Mouse (Mus musculus) embryonic stem cell, embryonic (primary cell): ENCODE results near the gene Gmip.

ENCODE experiments used
- CTCF ChIA-PET, 4 experiments: fragments of 300-600 bp in 2 of 4; fragments of 350-600 bp in 2 of 4; sonication (Branson Sonifier 250); formaldehyde crosslinking; loops; one replicate each; lab custom pipeline; 2022; ENCODE audit warnings: inconsistent platforms in 2 of 4; lab: Charles Lee
- POLR2A ChIA-PET, 4 experiments: fragments of 300-600 bp in 2 of 4; fragments of 350-600 bp in 2 of 4; sonication (Branson Sonifier 250); formaldehyde crosslinking; loops; one replicate each; lab custom pipeline; 2022; ENCODE audit warnings: antibody characterized with exemption in 4 of 4, inconsistent platforms in 1 of 4; lab: Charles Lee

Gmip gene

GRCm38 (mm10) chr8:69808094-69808863 is at the start of gene Gmip:
Gmip (plus strand) TSS chr8:69808679.
- CTCF ChIA-PET = interaction anchor here in 1 of 4 experiments (1.0 kb wide), 1 partner anchor 9 kb away, joined by 6 read pairs; no protein-coding TSS in a partner anchor
- POLR2A ChIA-PET = interaction anchor here in 3 of 4 experiments (0.6 to 2.9 kb wide), 29 partner anchors 9 to 345 kb away, joined by 3 to 19 read pairs (median 3); partner anchors contain the start of genes Gm20422 (in 3 of the 3), Lpar2 (in 3 of the 3), Zfp868 (in 3 of the 3) and Pbx4 (in 2 of the 3)

- ChIA-PET CTCF (no interaction called here), POLR2A (interaction anchor here in 3 of 4 experiments (0.6 to 8.6 kb wide), 17 partner anchors 8 to 107 kb away, joined by 3 to 65 read pairs (median 6); partner anchors contain the start of genes Zfp963 (in 3 of the 3), Gm20422 (in 2 of the 3), Atp13a1 (in 1 of the 3) and Zfp866 (in 1 of the 3))
These were observed 46.5 kb upstream of the Gmip start for GRCm38 (mm10) chr8:69761814-69762445.

GRCm38 (mm10) chr8:69771221-69771620 is 37.3 kb upstream of the Gmip start:
- CTCF ChIA-PET = interaction anchor here in 1 of 4 experiments (0.7 kb wide), 1 partner anchor 19 kb away, joined by 3 read pairs; no protein-coding TSS in a partner anchor

GRCm38 (mm10) chr8:69772106-69772505 is 36.4 kb upstream of the Gmip start:
- ChIA-PET CTCF (interaction anchor here in 1 of 4 experiments (0.5 kb wide), 1 partner anchor 665 kb away, joined by 10 read pairs; no protein-coding TSS in a partner anchor), POLR2A (interaction anchor here in 3 of 4 experiments (0.6 to 6.7 kb wide), 16 partner anchors 11 to 400 kb away, joined by 3 to 65 read pairs (median 3); partner anchors contain the start of genes Zfp963 (in 3 of the 3), Atp13a1 (in 1 of the 3), Gmip (in 1 of the 3) and Pbx4 (in 1 of the 3))

More at GRCm38 (mm10) chr8:69771221-69771620, 37.3 kb upstream of the Gmip start:
- POLR2A ChIA-PET = interaction anchor here in 3 of 4 experiments (0.7 to 6.7 kb wide), 16 partner anchors 10 to 682 kb away, joined by 3 to 65 read pairs (median 4); partner anchors contain the start of genes Zfp963 (in 3 of the 3), Atp13a1 (in 1 of the 3), Gmip (in 1 of the 3) and Pbx4 (in 1 of the 3)

- ChIA-PET POLR2A (interaction anchor here (0.6 to 6.7 kb wide), 56 partner anchors 8 to 1928 kb away, joined by 3 to 65 read pairs (median 4); partner anchors contain the start of genes Zfp963 (in 4 of the 4), Atp13a1 (in 3 of the 4), Gmip (in 3 of the 4) and Lpar2 (in 3 of the 4)), CTCF (interaction anchor here in 2 of 4 experiments (0.6 to 1.0 kb wide), 3 partner anchors 17 to 392 kb away, joined by 3 to 4 read pairs (median 3); partner anchors contain the start of gene Zfp868 (in 1 of the 2))
These were observed 33.9 kb upstream of the Gmip start, which contains the start of gene Gm20422 for GRCm38 (mm10) chr8:69774503-69775148. Gm20422 (minus strand) TSS chr8:69774886.

GRCm38 (mm10) chr8:69775149-69775534 is 33.3 kb upstream of the Gmip start:
- ChIA-PET POLR2A (interaction anchor here (0.6 to 6.7 kb wide), 52 partner anchors 9 to 437 kb away, joined by 3 to 65 read pairs (median 4); partner anchors contain the start of genes Zfp963 (in 4 of the 4), Atp13a1 (in 3 of the 4), Lpar2 (in 3 of the 4) and Zfp866 (in 3 of the 4)), CTCF (interaction anchor here in 1 of 4 experiments (1.0 kb wide), 1 partner anchor 150 kb away, joined by 4 read pairs; the partner anchor contains the start of gene Zfp868)

GRCm38 (mm10) chr8:69777111-69777510 is 31.4 kb upstream of the Gmip start:
- POLR2A ChIA-PET = interaction anchor here in 3 of 4 experiments (0.5 to 3.8 kb wide), 36 partner anchors 10 to 1931 kb away, joined by 3 to 23 read pairs (median 4); partner anchors contain the start of genes Zfp868 (in 3 of the 3), Zfp963 (in 3 of the 3), Atp13a1 (in 2 of the 3) and Zfp866 (in 2 of the 3)
- CTCF ChIA-PET = interaction anchor here in 2 of 4 experiments (0.6 to 1.2 kb wide), 3 partner anchors 16 to 1459 kb away, joined by 3 to 4 read pairs (median 4); no protein-coding TSS in a partner anchor

GRCm38 (mm10) chr8:69789105-69789504 is 19.4 kb upstream of the Gmip start:
- ChIA-PET CTCF (no interaction called here), POLR2A (interaction anchor here in 2 of 4 experiments (0.9 to 2.4 kb wide), 3 partner anchors 12 to 20 kb away, joined by 3 to 9 read pairs (median 3); partner anchors contain the start of genes Gm20422 (in 1 of the 2) and Gmip (in 1 of the 2))

- POLR2A ChIA-PET = interaction anchor here (0.9 to 2.8 kb wide), 8 partner anchors 8 to 651 kb away, joined by 3 to 22 read pairs (median 7); partner anchors contain the start of genes Gm20422 (in 2 of the 4), Gmip (in 1 of the 4), Zfp868 (in 1 of the 4) and Zfp963 (in 1 of the 4)
- CTCF ChIA-PET = no interaction called here
These were observed 18.7 kb upstream of the Gmip start for GRCm38 (mm10) chr8:69789731-69790130.

GRCm38 (mm10) chr8:69790364-69790763 is 18.1 kb upstream of the Gmip start:
- CTCF ChIA-PET = no interaction called here
- POLR2A ChIA-PET = interaction anchor here (0.6 to 6.0 kb wide), 34 partner anchors 9 to 652 kb away, joined by 3 to 30 read pairs (median 6); partner anchors contain the start of genes Gm20422 (in 3 of the 4), Zfp868 (in 3 of the 4), Zfp963 (in 3 of the 4) and Lpar2 (in 2 of the 4)

GRCm38 (mm10) chr8:69790773-69791367 is 17.6 kb upstream of the Gmip start, which contains the start of the genes Atp13a1 and Zfp866:
Atp13a1 (plus strand) TSS chr8:69791163.
Zfp866 (minus strand) TSS chr8:69791178.
- ChIA-PET CTCF (no interaction called here), POLR2A (interaction anchor here (0.6 to 6.0 kb wide), 43 partner anchors 9 to 652 kb away, joined by 3 to 30 read pairs (median 5); partner anchors contain the start of genes Gm20422 (in 3 of the 4), Zfp868 (in 3 of the 4), Zfp963 (in 3 of the 4) and Gmip (in 2 of the 4))

GRCm38 (mm10) chr8:69791415-69792068 is 16.9 kb upstream of the Gmip start:
- CTCF ChIA-PET = interaction anchor here in 2 of 4 experiments (0.7 to 0.8 kb wide), 2 partner anchors 17 to 166 kb away, joined by 3 read pairs; partner anchors contain the start of genes Gm20422 (in 1 of the 2) and Zfp868 (in 1 of the 2)
- POLR2A ChIA-PET = interaction anchor here (0.6 to 6.0 kb wide), 46 partner anchors 10 to 845 kb away, joined by 3 to 30 read pairs (median 6); partner anchors contain the start of genes Gm20422 (in 3 of the 4), Gmip (in 3 of the 4), Zfp868 (in 3 of the 4) and Zfp963 (in 3 of the 4)

GRCm38 (mm10) chr8:69793666-69794065 is 14.8 kb upstream of the Gmip start:
- POLR2A ChIA-PET = interaction anchor here in 2 of 4 experiments (0.8 to 6.0 kb wide), 16 partner anchors 9 to 486 kb away, joined by 3 to 30 read pairs (median 4); partner anchors contain the start of genes Gm20422 (in 2 of the 2), Gmip (in 2 of the 2), Zfp868 (in 1 of the 2) and Zfp963 (in 1 of the 2)

GRCm38 (mm10) chr8:69794096-69794495 is 14.4 kb upstream of the Gmip start:
- CTCF ChIA-PET = no interaction called here
- POLR2A ChIA-PET = interaction anchor here in 3 of 4 experiments (0.6 to 6.0 kb wide), 12 partner anchors 15 to 897 kb away, joined by 3 to 30 read pairs (median 5); partner anchors contain the start of genes Gm20422 (in 2 of the 3), Gmip (in 1 of the 3), Lpar2 (in 1 of the 3) and Zfp868 (in 1 of the 3)

More at GRCm38 (mm10) chr8:69793666-69794065, 14.8 kb upstream of the Gmip start:
- CTCF ChIA-PET = interaction anchor here in 1 of 4 experiments (1.1 to 1.2 kb wide), 2 partner anchors 16 to 67 kb away, joined by 3 read pairs; no protein-coding TSS in a partner anchor

- POLR2A ChIA-PET = interaction anchor here in 3 of 4 experiments (0.6 to 6.0 kb wide), 9 partner anchors 18 to 897 kb away, joined by 3 to 30 read pairs (median 4); partner anchors contain the start of genes Gm20422 (in 2 of the 3), Lpar2 (in 1 of the 3) and Zfp868 (in 1 of the 3)
- CTCF ChIA-PET = no interaction called here
These were observed 13.6 kb upstream of the Gmip start for GRCm38 (mm10) chr8:69794901-69795300.
